Comparison of ENCODE assay signal across 23 mouse cellular contexts in genomic region chr19:31210449-31210848, GRCm38 (mm10).
DNase-seq lines count a peak whose midpoint lies in the region; ATAC-seq and TF ChIP-seq lines count a peak whose summit lies in the region.
"Had no signal": no experiment of that assay in that cellular context is flagged by ENCODE, and none has a peak within 500 bp of the region (broad histone marks: within the 10 kb centered on the region; RNA-seq: fewer than 3 reads in every experiment).

No protein-coding gene starts in this region.

- H3K4me3 ChIP-seq in liver, adult 2 months (ENCODE audit: insufficient read depth, low read depth, low read length), result no peak overlapping the region
- no peak overlapping the region for H3K4me3 ChIP-seq in liver, postnatal 0 days (ENCODE audit: low read depth, low read length)
- H3K4me3 ChIP-seq: forebrain, embryonic 10.5 days; gastrocnemius, adult 2 months; hindbrain, embryonic 12.5 days; limb, embryonic 13.5 days; neural tube, embryonic 12.5 days had no signal

- no peaks in the 10 kb centered on the region for H3K4me1 ChIP-seq in liver, adult 2 months (ENCODE audit: control insufficient read depth, insufficient read depth, low read length)
- no peaks in the 10 kb centered on the region for H3K4me1 ChIP-seq in liver, postnatal 0 days (ENCODE audit: insufficient read depth)
- H3K4me1 ChIP-seq: forebrain, embryonic 10.5 days; hindbrain, embryonic 12.5 days; limb, embryonic 13.5 days; neural tube, embryonic 12.5 days had no signal

- no peak for TF ChIP-seq POLR2A in liver, adult 2 months (IDR thresholded peaks at IDR 0.05; ENCODE audit: extremely low read depth, insufficient read depth, low read length)

- TF ChIP-seq CTCF in liver, adult 2 months (IDR thresholded peaks at IDR 0.05; ENCODE audit: low read depth, low read length), result no peak
- no peak for TF ChIP-seq CTCF in liver, postnatal 0 days (IDR thresholded peaks at IDR 0.05; ENCODE audit: low read depth)

- no peak for TF ChIP-seq EP300 in liver, postnatal 0 days (IDR thresholded peaks at IDR 0.05; ENCODE audit: low read depth)

- no peak for ATAC-seq in liver, postnatal 0 days
- peak; percentile 62 for ATAC-seq in megakaryocyte, adult 5-6 weeks (ENCODE audit: poor library complexity, severe bottlenecking)
- ATAC-seq: intestine, embryonic 16.5 days had no signal

- 29% methylated on average over 2 of the region's 2 CpGs for WGBS in liver, adult 2 months
- WGBS in liver, postnatal 0 days (ENCODE audit: insufficient replicate concordance), result 34% methylated on average over 2 of the region's 2 CpGs

- no peak overlapping the region for H3K27ac ChIP-seq in liver, adult 2 months (replicated peaks; ENCODE audit: insufficient read depth, low read depth, low read length)
- no peak overlapping the region for H3K27ac ChIP-seq in liver, postnatal 0 days (ENCODE audit: low read depth)
- H3K27ac ChIP-seq: forebrain, embryonic 10.5 days; gastrocnemius, adult 2 months; hindbrain, embryonic 12.5 days; limb, embryonic 13.5 days; liver, embryonic 14.5 days; neural tube, embryonic 12.5 days had no signal

- intact Hi-C loops in heart, postnatal 10 days (cut with DNase I), result no loop called here

- no peaks in the 10 kb centered on the region for H3K27me3 ChIP-seq in liver, adult 2 months (ENCODE audit: control insufficient read depth, insufficient read depth, low read length)
- no peaks in the 10 kb centered on the region for H3K27me3 ChIP-seq in liver, postnatal 0 days (ENCODE audit: insufficient read depth, low read length)
- H3K27me3 ChIP-seq: hindbrain, embryonic 12.5 days; limb, embryonic 13.5 days; neural tube, embryonic 12.5 days had no signal

- H3K4me2 ChIP-seq in liver, postnatal 0 days (ENCODE audit: low read depth, low read length), result no peak overlapping the region
- H3K4me2 ChIP-seq: heart, embryonic 11.5 days; hindbrain, embryonic 12.5 days; limb, embryonic 13.5 days; neural tube, embryonic 12.5 days had no signal

- no peaks in the 10 kb centered on the region for H3K36me3 ChIP-seq in liver, adult 2 months (ENCODE audit: control insufficient read depth, insufficient read depth, low read length)
- no peaks in the 10 kb centered on the region for H3K36me3 ChIP-seq in liver, postnatal 0 days (replicated peaks; ENCODE audit: insufficient read depth, low read length)
- H3K36me3 ChIP-seq: forebrain, embryonic 10.5 days; hindbrain, embryonic 12.5 days; limb, embryonic 13.5 days; neural tube, embryonic 12.5 days had no signal

- no peaks in the 10 kb centered on the region for H3K79me2 ChIP-seq in liver, adult 2 months (ENCODE audit: control insufficient read depth, insufficient read depth, low read length)

- DNase-seq in liver, adult 2 months (ENCODE audit: extremely low read depth, low read depth, low spot score), result peak; percentile 2
- no peak for DNase-seq in liver, postnatal 0 days
- peak; percentile 6 for DNase-seq in thymus, postnatal 14 days
- DNase-seq in thymus, postnatal 10 days (ENCODE audit: low spot score in 2 of 2), result no peak
- no peak for DNase-seq in adrenal gland, adult 8-10 months
- DNase-seq in heart, postnatal 10 days, result no peak
- no peak for DNase-seq in frontal cortex, postnatal 25 days (ENCODE audit: low spot score in 2 of 2)
- DNase-seq: adrenal gland, postnatal 36 days; cerebellum, adult 11-12 months; cerebellum, postnatal 14 days; gastrocnemius, adult 2 months; heart, postnatal 14 days; kidney, postnatal 4 days; lung, postnatal 10 days; right cerebral cortex, postnatal 14 days had no signal

- H3K9me3 ChIP-seq in liver, postnatal 0 days (ENCODE audit: low read length), result no peaks in the 10 kb centered on the region
- H3K9me3 ChIP-seq: forebrain, embryonic 10.5 days; hindbrain, embryonic 12.5 days; limb, embryonic 13.5 days; neural tube, embryonic 12.5 days had no signal

- no peak overlapping the region for H3K9ac ChIP-seq in liver, adult 2 months (ENCODE audit: low read depth, low read length)
- H3K9ac ChIP-seq in liver, postnatal 0 days (replicated peaks), result no peak overlapping the region
- H3K9ac ChIP-seq: hindbrain, embryonic 12.5 days; limb, embryonic 13.5 days; liver, embryonic 14.5 days; neural tube, embryonic 12.5 days had no signal

Comparison
In these comparisons a context has a peak if more than half of its experiments do, and no peak if none do; other contexts are left out.
1. DNase-seq: peak in liver, adult 2 months (single experiment) and thymus, postnatal 14 days (single experiment); none in liver, postnatal 0 days (single experiment), thymus, postnatal 10 days (0 of 2), adrenal gland, adult 8-10 months (single experiment), heart, postnatal 10 days (0 of 2) and frontal cortex, postnatal 25 days (0 of 2).